Mouse (Mus musculus): ENCODE data around the gene Cers4. TPM values are rescaled to one million over a fixed set of nuclear protein-coding genes. Genes with fewer than 3 reads are reported as not detected.

The Cers4 gene
- total RNA-seq, 1 experiment = 32.3 TPM

GRCm38 (mm10) chr8:4493686-4494440 lies 1.0 kb downstream of the Cers4 start:
- no peak for DNase-seq (ENCODE audit: low read depth, low spot score)
- H3K27ac ChIP-seq (ENCODE audit: insufficient read depth, low read depth, low read length, poor library complexity, severe bottlenecking) = no peak overlapping the region

GRCm38 (mm10) chr8:4495976-4496375 lies 3.1 kb downstream of the Cers4 start:
- Histone ChIP-seq H3K36me3 (ENCODE audit: control insufficient read depth, insufficient read depth, low read length, poor library complexity, severe bottlenecking) (no peaks in the 10 kb centered on the region), H3K9me3 (ENCODE audit: control insufficient read depth, insufficient read depth, low read depth, low read length) (no peaks in the 10 kb centered on the region), H3K27ac (ENCODE audit: insufficient read depth, low read depth, low read length, poor library complexity, severe bottlenecking) (no peak overlapping the region), H3K4me1 (ENCODE audit: control insufficient read depth in 2 of 2, insufficient read depth in 2 of 2, low read length in 2 of 2, poor library complexity in 1 of 2) (peaks cover 2 to 3% of the 10 kb centered on the region in 2 experiments; a peak in 2 of 4 replicates), H3K9ac (ENCODE audit: insufficient read depth, low read depth, low read length, poor library complexity, severe bottlenecking) (no peak overlapping the region), H3K4me3 (ENCODE audit: insufficient read depth in 1 of 2, low read depth in 1 of 2, low read length in 2 of 2, poor library complexity in 1 of 2, severe bottlenecking in 1 of 2) (no peak overlapping the region)
- DNase-seq (ENCODE audit: low read depth, low spot score) = no peak
- in situ Hi-C loops (cut with MboI; ENCODE audit: low sequenced_read_pairs in 2 of 2, unreplicated experiment in 2 of 2) = no loop called here
- TF ChIP-seq HCFC1 (IDR thresholded peaks at IDR 0.05; ENCODE audit: borderline replicate concordance, insufficient read depth, low read length) = no peak

More at GRCm38 (mm10) chr8:4493686-4494440, 1.0 kb downstream of the Cers4 start:
- Histone ChIP-seq H3K36me3 (ENCODE audit: control insufficient read depth, insufficient read depth, low read length, poor library complexity, severe bottlenecking) (no peaks in the 10 kb centered on the region), H3K4me3 (ENCODE audit: insufficient read depth in 1 of 2, low read depth in 1 of 2, low read length in 2 of 2, poor library complexity in 1 of 2, severe bottlenecking in 1 of 2) (peak overlapping the region; percentile 76 to 95), H3K4me1 (ENCODE audit: control insufficient read depth in 2 of 2, insufficient read depth in 2 of 2, low read length in 2 of 2, poor library complexity in 1 of 2) (peaks cover 2 to 3% of the 10 kb centered on the region in 2 experiments; a peak in 2 of 4 replicates), H3K9ac (ENCODE audit: insufficient read depth, low read depth, low read length, poor library complexity, severe bottlenecking) (peak overlapping the region; percentile 59), H3K9me3 (ENCODE audit: control insufficient read depth, insufficient read depth, low read depth, low read length) (no peaks in the 10 kb centered on the region)
- TF ChIP-seq ZNF384 (IDR thresholded peaks at IDR 0.05; ENCODE audit: low read depth, low read length) (no peak), MAFK (IDR thresholded peaks at IDR 0.05; ENCODE audit: insufficient read depth, low read depth, low read length) (no peak), ZC3H11A (IDR thresholded peaks at IDR 0.05; ENCODE audit: borderline replicate concordance, low read depth, low read length) (no peak), HCFC1 (IDR thresholded peaks at IDR 0.05; ENCODE audit: borderline replicate concordance, insufficient read depth, low read length) (no peak), CHD2 (IDR thresholded peaks at IDR 0.05; ENCODE audit: low read depth, low read length) (no peak)
- in situ Hi-C loops (cut with MboI; ENCODE audit: low sequenced_read_pairs in 2 of 2, unreplicated experiment in 2 of 2) = no loop called here

- TF ChIP-seq ZNF384 (IDR thresholded peaks at IDR 0.05; ENCODE audit: low read depth, low read length) (no peak), CHD2 (IDR thresholded peaks at IDR 0.05; ENCODE audit: low read depth, low read length) (no peak), MAFK (IDR thresholded peaks at IDR 0.05; ENCODE audit: insufficient read depth, low read depth, low read length) (no peak), HCFC1 (IDR thresholded peaks at IDR 0.05; ENCODE audit: borderline replicate concordance, insufficient read depth, low read length) (no peak), ZC3H11A (IDR thresholded peaks at IDR 0.05; ENCODE audit: borderline replicate concordance, low read depth, low read length) (no peak)
- Histone ChIP-seq H3K9me3 (ENCODE audit: control insufficient read depth, insufficient read depth, low read depth, low read length) (no peaks in the 10 kb centered on the region), H3K4me1 (ENCODE audit: control insufficient read depth in 2 of 2, insufficient read depth in 2 of 2, low read length in 2 of 2, poor library complexity in 1 of 2) (peaks cover 2 to 3% of the 10 kb centered on the region in 2 experiments; a peak in 2 of 4 replicates), H3K9ac (ENCODE audit: insufficient read depth, low read depth, low read length, poor library complexity, severe bottlenecking) (no peak overlapping the region), H3K4me3 (ENCODE audit: insufficient read depth in 1 of 2, low read depth in 1 of 2, low read length in 2 of 2, poor library complexity in 1 of 2, severe bottlenecking in 1 of 2) (no peak overlapping the region), H3K27ac (ENCODE audit: insufficient read depth, low read depth, low read length, poor library complexity, severe bottlenecking) (no peak overlapping the region), H3K36me3 (ENCODE audit: control insufficient read depth, insufficient read depth, low read length, poor library complexity, severe bottlenecking) (no peaks in the 10 kb centered on the region)
- no peak for DNase-seq (ENCODE audit: low read depth, low spot score)
- in situ Hi-C loops (cut with MboI; ENCODE audit: low sequenced_read_pairs in 2 of 2, unreplicated experiment in 2 of 2) = no loop called here
These were observed 4.8 kb downstream of the Cers4 start for GRCm38 (mm10) chr8:4497610-4498009.

DNA sequence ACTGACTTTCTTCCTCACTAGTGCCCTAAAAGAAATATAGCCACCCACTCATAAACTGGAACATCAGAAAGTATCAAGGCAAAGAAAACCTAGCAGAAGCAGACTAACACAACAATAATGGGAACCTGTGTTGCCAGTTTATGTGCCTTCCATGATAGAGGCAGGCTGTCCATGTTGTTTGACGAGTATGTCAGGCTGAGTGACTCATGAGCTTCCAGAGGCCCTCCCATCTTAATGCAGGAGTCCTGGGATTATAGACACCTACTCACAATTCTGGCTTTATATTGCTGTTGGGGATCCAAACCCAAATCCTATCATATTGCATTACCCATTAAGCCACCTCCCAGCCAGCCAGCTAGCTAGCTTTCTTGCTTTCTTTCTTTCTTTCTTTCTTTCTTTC lies 12.5 kb downstream of the Cers4 start:
- no peak overlapping the region for H3K4me3 ChIP-seq (ENCODE audit: insufficient read depth in 1 of 2, low read depth in 1 of 2, low read length in 2 of 2, poor library complexity in 1 of 2, severe bottlenecking in 1 of 2)
- in situ Hi-C loops (cut with MboI; ENCODE audit: low sequenced_read_pairs in 2 of 2, unreplicated experiment in 2 of 2) = no loop called here
- no peaks in the 10 kb centered on the region for H3K9me3 ChIP-seq (ENCODE audit: control insufficient read depth, insufficient read depth, low read depth, low read length)
- H3K36me3 ChIP-seq (ENCODE audit: control insufficient read depth, insufficient read depth, low read length, poor library complexity, severe bottlenecking) = no peaks in the 10 kb centered on the region
- TF ChIP-seq MAFK (IDR thresholded peaks at IDR 0.05; ENCODE audit: insufficient read depth, low read depth, low read length) = no peak
- TF ChIP-seq ZC3H11A (IDR thresholded peaks at IDR 0.05; ENCODE audit: borderline replicate concordance, low read depth, low read length) = no peak
- no peak for TF ChIP-seq CHD2 (IDR thresholded peaks at IDR 0.05; ENCODE audit: low read depth, low read length)
- TF ChIP-seq HCFC1 (IDR thresholded peaks at IDR 0.05; ENCODE audit: borderline replicate concordance, insufficient read depth, low read length) = no peak
- no peak for TF ChIP-seq ZNF384 (IDR thresholded peaks at IDR 0.05; ENCODE audit: low read depth, low read length)
- H3K27ac ChIP-seq (ENCODE audit: insufficient read depth, low read depth, low read length, poor library complexity, severe bottlenecking) = no peak overlapping the region
- no peak overlapping the region for H3K9ac ChIP-seq (ENCODE audit: insufficient read depth, low read depth, low read length, poor library complexity, severe bottlenecking)
- DNase-seq (ENCODE audit: low read depth, low spot score) = no peak
- no peaks in the 10 kb centered on the region for H3K4me1 ChIP-seq (ENCODE audit: control insufficient read depth in 2 of 2, insufficient read depth in 2 of 2, low read length in 2 of 2, poor library complexity in 1 of 2)
